Mouse (Mus musculus) liver, adult 2 months (tissue): ENCODE measurements around the gene Atxn1.

ENCODE experiments used
- CTCF ChIP-seq: fragments of 200-500 bp; IDR thresholded peaks from 2 replicates; pipeline ENCODE4 v1.5.1; 2011; ENCODE audit warnings: low read depth, low read length, control low read depth
- POLR2A ChIP-seq: fragments of 200-500 bp; IDR thresholded peaks from 2 replicates; pipeline ENCODE4 v1.6.1; 2011; ENCODE audit warnings: low read length, control low read depth; ENCODE audit not compliant: insufficient read depth; ENCODE audit errors: extremely low read depth

DNA sequence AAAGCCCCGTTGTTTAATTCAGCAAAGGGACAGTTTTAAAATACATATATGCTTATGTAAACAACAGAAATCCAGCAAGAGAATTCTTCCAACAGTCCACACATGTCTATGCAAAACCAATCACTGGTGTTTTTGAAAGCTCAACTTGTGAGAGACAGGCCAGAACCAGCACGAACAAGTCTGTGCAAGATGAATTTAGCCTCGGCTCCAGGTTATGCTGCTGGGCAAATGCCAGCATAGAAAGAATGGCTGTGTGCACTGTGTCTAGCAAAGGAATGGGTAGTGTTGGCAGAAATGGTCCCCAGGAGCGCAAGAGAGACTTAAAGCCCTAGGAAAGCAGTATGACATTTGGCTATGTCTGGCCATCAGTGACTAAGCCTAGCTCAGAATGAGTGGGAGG lies 24.1 kb downstream of the Atxn1 start:
- TF ChIP-seq CTCF = no peak
- no peak for TF ChIP-seq POLR2A
